Mouse (Mus musculus) ES-E14 (cell line): ENCODE data around the gene Islr. TPM values are rescaled to one million over a fixed set of nuclear protein-coding genes. Genes with fewer than 3 reads are reported as not detected.

ENCODE experiments used
- DNase-seq: peaks from one replicate; pipeline ENCODE4 v3.0.0-alpha.2; 2013; ENCODE audit warnings: low read depth, low spot score
- H3K27ac ChIP-seq: 2 replicates; pipeline ENCODE4 v1.5.1; 2012; ENCODE audit warnings: low read depth, mild to moderate bottlenecking, low read length, moderate library complexity, mixed read lengths; ENCODE audit not compliant: poor library complexity, insufficient read depth, severe bottlenecking
- H3K36me3 ChIP-seq: 2 replicates; pipeline ENCODE4 v1.6.1; 2012; ENCODE audit warnings: mild to moderate bottlenecking, low read length, moderate library complexity, mixed read lengths; ENCODE audit not compliant: control insufficient read depth, poor library complexity, insufficient read depth, severe bottlenecking
- H3K4me1 ChIP-seq, 2 experiments: fragments of 150-350 bp in 1 of 2; sonication (generic) in 1 of 2; 2 replicates each; pipeline ENCODE4 v1.6.1; 2012; ENCODE audit warnings: low read length in 2 of 2, mild to moderate bottlenecking in 1 of 2, mixed read lengths in 1 of 2; ENCODE audit not compliant: control insufficient read depth in 2 of 2, insufficient read depth in 2 of 2, poor library complexity in 1 of 2
- H3K4me3 ChIP-seq, 2 experiments: fragments of 150-350 bp in 1 of 2; sonication (generic) in 1 of 2; 2 replicates each; pipeline ENCODE4 v1.5.1; 2012; ENCODE audit warnings: low read length in 2 of 2, low read depth in 1 of 2, mild to moderate bottlenecking in 1 of 2, mixed read lengths in 1 of 2; ENCODE audit not compliant: insufficient read depth in 1 of 2, poor library complexity in 1 of 2, severe bottlenecking in 1 of 2
- H3K9ac ChIP-seq: 2 replicates; pipeline ENCODE4 v1.6.1; 2012; ENCODE audit warnings: low read depth, mild to moderate bottlenecking, low read length, mixed read lengths; ENCODE audit not compliant: poor library complexity, insufficient read depth, severe bottlenecking
- H3K9me3 ChIP-seq: fragments of 150-350 bp; sonication (generic); 2 replicates; pipeline ENCODE4 v1.6.1; 2012; ENCODE audit warnings: low read depth, mild to moderate bottlenecking, low read length; ENCODE audit not compliant: control insufficient read depth, insufficient read depth
- CHD2 ChIP-seq: IDR thresholded peaks from 2 replicates; pipeline ENCODE4 v1.6.1; 2014; ENCODE audit warnings: mild to moderate bottlenecking, low read depth, low read length, inconsistent platforms
- HCFC1 ChIP-seq: IDR thresholded peaks from 2 replicates; pipeline ENCODE4 v1.6.1; 2012; ENCODE audit warnings: low read length, inconsistent platforms, borderline replicate concordance; ENCODE audit not compliant: insufficient read depth
- MAFK ChIP-seq: IDR thresholded peaks from 2 replicates; pipeline ENCODE4 v1.6.1; 2014; ENCODE audit warnings: mild to moderate bottlenecking, low read depth, low read length, inconsistent platforms; ENCODE audit not compliant: insufficient read depth
- ZC3H11A ChIP-seq: IDR thresholded peaks from 2 replicates; pipeline ENCODE4 v1.6.1; 2012; ENCODE audit warnings: low read depth, mild to moderate bottlenecking, inconsistent platforms, low read length, borderline replicate concordance
- ZNF384 ChIP-seq: IDR thresholded peaks from 2 replicates; pipeline ENCODE4 v1.6.1; 2012; ENCODE audit warnings: low read depth, low read length, inconsistent platforms
- in situ Hi-C, 2 experiments: fragments of 600-800 bp; cut with MboI; formaldehyde crosslinking; loops; one replicate each; pipeline ENCODE4 v1.15.1; 2025; ENCODE audit warnings: low sequenced_read_pairs in 2 of 2, inconsistent platforms in 1 of 2; ENCODE audit not compliant: unreplicated experiment in 2 of 2
- total RNA-seq: library from RNA; depleted of rRNA; stranded (reverse); fragments of 300-350 nt; gene quantifications from 2 replicates; pipeline ENCODE4 v1.2.3, GENCODE M21; 2012

The Islr gene
- total RNA-seq, 1 experiment: 0.22 TPM

- H3K9ac ChIP-seq: no peak overlapping the region
- in situ Hi-C loops: no loop called here
- H3K4me1 ChIP-seq: peaks cover 2 to 32% of the 10 kb centered on the region in 2 experiments; a peak in 2 of 4 replicates
- no peak for DNase-seq
- H3K27ac ChIP-seq: no peak overlapping the region
- no peaks in the 10 kb centered on the region for H3K36me3 ChIP-seq
- TF ChIP-seq HCFC1: no peak
- TF ChIP-seq ZNF384: no peak
- TF ChIP-seq MAFK: no peak
- TF ChIP-seq ZC3H11A: no peak
- no peak for TF ChIP-seq CHD2
- H3K9me3 ChIP-seq: no peaks in the 10 kb centered on the region
- no peak overlapping the region for H3K4me3 ChIP-seq
These were observed 8.4 kb downstream of the Islr start for GRCm38 (mm10) chr9:58195671-58196070.

GRCm38 (mm10) chr9:58194222-58194621 is 9.9 kb downstream of the Islr start:
- H3K36me3 ChIP-seq: no peaks in the 10 kb centered on the region
- H3K9ac ChIP-seq: no peak overlapping the region
- H3K27ac ChIP-seq: no peak overlapping the region
- H3K9me3 ChIP-seq: no peaks in the 10 kb centered on the region
- in situ Hi-C loops: no loop called here
- TF ChIP-seq ZNF384: no peak
- no peak for TF ChIP-seq HCFC1
- no peak for TF ChIP-seq CHD2
- no peak for TF ChIP-seq MAFK
- peaks cover 2 to 25% of the 10 kb centered on the region in 2 experiments; a peak in 2 of 4 replicates for H3K4me1 ChIP-seq
- no peak for DNase-seq
- no peak overlapping the region for H3K4me3 ChIP-seq

- H3K27ac ChIP-seq: no peak overlapping the region
- H3K9me3 ChIP-seq: no peaks in the 10 kb centered on the region
- no peak for DNase-seq
- no peak for TF ChIP-seq ZNF384
- TF ChIP-seq HCFC1: no peak
- TF ChIP-seq MAFK: no peak
- TF ChIP-seq ZC3H11A: no peak
- TF ChIP-seq CHD2: no peak
- no peaks in the 10 kb centered on the region for H3K36me3 ChIP-seq
- in situ Hi-C loops: no loop called here
- no peak overlapping the region for H3K9ac ChIP-seq
- H3K4me1 ChIP-seq: no peaks in the 10 kb centered on the region
- H3K4me3 ChIP-seq: no peak overlapping the region
These were observed 19.6 kb downstream of the Islr start for GRCm38 (mm10) chr9:58184456-58184855.

- TF ChIP-seq HCFC1 (no peak), ZNF384 (no peak), CHD2 (no peak), MAFK (no peak), ZC3H11A (no peak)
- H3K27ac ChIP-seq: no peak overlapping the region
- no peak overlapping the region for H3K4me3 ChIP-seq
- no peak overlapping the region for H3K9ac ChIP-seq
- no peak for DNase-seq
- in situ Hi-C loops: no loop called here
- H3K4me1 ChIP-seq: peaks cover 0 to 5% of the 10 kb centered on the region in 2 experiments; a peak in 1 of 4 replicates
- no peaks in the 10 kb centered on the region for H3K9me3 ChIP-seq
- no peaks in the 10 kb centered on the region for H3K36me3 ChIP-seq
These were observed 24.7 kb downstream of the Islr start for GRCm38 (mm10) chr9:58179390-58179789.

GRCm38 (mm10) chr9:58177165-58177564 is 26.9 kb downstream of the Islr start:
- in situ Hi-C loops: no loop called here
- H3K4me1 ChIP-seq: peaks cover 0 to 5% of the 10 kb centered on the region in 2 experiments; a peak in 1 of 4 replicates
- H3K4me3 ChIP-seq: no peak overlapping the region
- no peak overlapping the region for H3K9ac ChIP-seq
- DNase-seq: no peak
- H3K36me3 ChIP-seq: no peaks in the 10 kb centered on the region
- no peak overlapping the region for H3K27ac ChIP-seq
- TF ChIP-seq CHD2 (no peak), HCFC1 (no peak), ZC3H11A (no peak), ZNF384 (no peak), MAFK (no peak)
- no peaks in the 10 kb centered on the region for H3K9me3 ChIP-seq
